Mouse (Mus musculus) heart, embryonic 12.5 days (tissue): ENCODE measurements around the gene Gm43638. TPM values are rescaled to one million over a fixed set of nuclear protein-coding genes. Genes with fewer than 3 reads are reported as not detected.
"Not testable (repeated sequence)": the region's sequence is repeated elsewhere in the genome, so short reads cannot be mapped to it uniquely, and the experiment has no call there.

Source experiments
- ATAC-seq: fragments of 200-750 bp; cut with Nextera tagmentation; 2 replicates; pipeline ENCODE4 v1.8.0; 2017; ENCODE audit warnings: moderate TSS enrichment, moderate library complexity; ENCODE audit not compliant: insufficient number of reproducible peaks, low FRiP score
- H3K27ac ChIP-seq: fragments of 300-500 bp; sonication (generic); 2 replicates; pipeline ENCODE4 v1.5.1; 2016; ENCODE audit warnings: mild to moderate bottlenecking, moderate library complexity; ENCODE audit not compliant: poor library complexity, severe bottlenecking
- H3K27me3 ChIP-seq: fragments of 300-500 bp; sonication (generic); replicated peaks from 2 replicates; pipeline ENCODE4 v1.6.1; 2016; ENCODE audit warnings: mild to moderate bottlenecking, moderate library complexity
- H3K36me3 ChIP-seq: fragments of 300-500 bp; sonication (generic); 2 replicates; pipeline ENCODE4 v1.6.1; 2016; ENCODE audit warnings: mild to moderate bottlenecking, moderate library complexity
- H3K4me1 ChIP-seq: fragments of 300-500 bp; sonication (generic); replicated peaks from 2 replicates; pipeline ENCODE4 v1.6.1; 2016; ENCODE audit warnings: mild to moderate bottlenecking
- H3K4me2 ChIP-seq: fragments of 300-500 bp; sonication (generic); 2 replicates; pipeline ENCODE4 v1.6.1; 2016; ENCODE audit warnings: mild to moderate bottlenecking, moderate library complexity
- H3K4me3 ChIP-seq: fragments of 300-500 bp; sonication (generic); 2 replicates; pipeline ENCODE4 v1.5.1; 2016; ENCODE audit warnings: mild to moderate bottlenecking
- H3K9ac ChIP-seq: fragments of 300-500 bp; sonication (generic); 2 replicates; pipeline ENCODE4 v1.6.1; 2016; ENCODE audit warnings: mild to moderate bottlenecking, moderate library complexity
- H3K9me3 ChIP-seq: fragments of 300-500 bp; sonication (generic); replicated peaks from 2 replicates; pipeline ENCODE4 v1.6.1; 2016; ENCODE audit warnings: mild to moderate bottlenecking, moderate library complexity
- WGBS: fragments of 180-500 bp; shearing (Covaris S2); methylation state at CpG from one replicate; pipeline ENCODE4 v1.1.7; 2016; 5-methylcytosine and 5-hydroxymethylcytosine counted together
- polyA plus RNA-seq: library from polyadenylated mRNA; unstranded; fragments of >200 nt; fragmentation: Nextera tagmentation; extraction: Ambion mirVana; gene quantifications from 2 replicates; pipeline ENCODE4 v1.2.1, GENCODE M21; 2016

Gene Gm43638
- not detected in 2 replicates for polyA plus RNA-seq

DNA sequence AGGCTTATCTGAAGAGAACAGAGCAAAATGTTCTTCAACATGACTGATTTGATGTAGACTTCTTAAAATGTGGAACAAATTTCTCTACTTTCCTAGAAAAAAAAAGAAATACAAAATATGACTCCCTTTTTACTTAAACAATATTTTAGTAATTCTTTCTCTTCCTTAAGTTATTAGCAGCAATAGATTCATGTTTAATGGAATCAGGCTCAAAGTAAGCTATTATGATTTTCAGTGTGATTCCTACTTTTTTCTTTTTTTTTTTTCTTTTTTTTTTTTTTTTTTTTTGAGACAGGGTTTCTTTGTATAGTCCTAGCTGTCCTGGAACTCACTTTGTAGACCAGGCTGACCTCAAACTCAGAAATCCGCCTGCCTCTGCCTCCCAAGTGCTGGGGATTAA is at the start of gene Gm43638:
Gm43638 (minus strand) TSS at position 101 of the 400 bp plus-strand sequence.
- H3K27me3 ChIP-seq = not testable (repeated sequence)

DNA sequence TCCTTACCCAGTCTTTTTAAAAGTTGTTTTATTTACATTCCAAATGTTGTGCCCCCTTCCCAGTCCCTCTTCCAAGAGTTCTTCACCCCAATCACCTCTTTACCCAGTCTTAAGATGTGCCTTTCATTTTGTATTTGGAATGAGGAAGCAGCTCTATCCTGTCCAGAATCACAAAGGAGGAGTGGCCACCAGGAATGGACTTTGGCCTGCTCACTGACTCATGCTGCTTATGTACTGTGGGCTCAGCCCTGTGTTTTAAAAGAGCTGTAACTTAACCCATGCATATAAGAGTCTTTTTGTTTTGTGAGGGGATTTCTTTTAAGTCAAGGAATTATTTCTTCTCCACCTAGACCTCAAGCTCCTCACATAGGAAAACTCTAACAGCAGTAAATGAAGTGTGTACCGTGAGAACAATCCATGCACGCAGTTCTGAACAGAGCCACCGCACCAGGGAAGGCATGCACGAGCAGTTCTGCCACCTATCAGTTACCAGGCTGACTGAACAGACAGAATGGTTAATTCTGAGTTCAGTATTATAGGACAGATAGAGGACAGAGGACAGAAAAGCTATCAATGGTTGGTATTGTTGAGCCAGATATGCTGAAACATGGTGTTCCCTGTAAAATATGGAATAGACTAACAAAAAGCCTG is 49.5 kb upstream of the Gm43638 start:
- ATAC-seq = no peak
- WGBS = 74% methylated on average over 4 of the region's 4 CpGs
- H3K27ac ChIP-seq = no peak overlapping the region

More for the DNA sequence above, at the start of gene Gm43638:
- not testable (repeated sequence) for H3K4me2 ChIP-seq, H3K9me3 ChIP-seq, H3K4me3 ChIP-seq, H3K4me1 ChIP-seq, H3K27ac ChIP-seq, ATAC-seq, H3K36me3 ChIP-seq, H3K9ac ChIP-seq
- 58% methylated on average over 1 of the region's 1 CpGs for WGBS

GRCm38 (mm10) chr5:87532288-87532687 is 45.7 kb upstream of the Gm43638 start:
- Histone ChIP-seq H3K4me1 (no peaks in the 10 kb centered on the region), H3K36me3 (no peaks in the 10 kb centered on the region), H3K27me3 (no peaks in the 10 kb centered on the region), H3K27ac (no peak overlapping the region), H3K9me3 (no peaks in the 10 kb centered on the region), H3K9ac (no peak overlapping the region), H3K4me3 (no peak overlapping the region), H3K4me2 (no peak overlapping the region)
- WGBS = 68% methylated on average over 2 of the region's 2 CpGs
- no peak for ATAC-seq

More for the DNA sequence above, 49.5 kb upstream of the Gm43638 start:
- Histone ChIP-seq H3K36me3 (no peaks in the 10 kb centered on the region), H3K9ac (no peak overlapping the region), H3K4me1 (no peaks in the 10 kb centered on the region), H3K4me3 (no peak overlapping the region), H3K4me2 (no peak overlapping the region), H3K27me3 (no peaks in the 10 kb centered on the region), H3K9me3 (no peaks in the 10 kb centered on the region)

DNA sequence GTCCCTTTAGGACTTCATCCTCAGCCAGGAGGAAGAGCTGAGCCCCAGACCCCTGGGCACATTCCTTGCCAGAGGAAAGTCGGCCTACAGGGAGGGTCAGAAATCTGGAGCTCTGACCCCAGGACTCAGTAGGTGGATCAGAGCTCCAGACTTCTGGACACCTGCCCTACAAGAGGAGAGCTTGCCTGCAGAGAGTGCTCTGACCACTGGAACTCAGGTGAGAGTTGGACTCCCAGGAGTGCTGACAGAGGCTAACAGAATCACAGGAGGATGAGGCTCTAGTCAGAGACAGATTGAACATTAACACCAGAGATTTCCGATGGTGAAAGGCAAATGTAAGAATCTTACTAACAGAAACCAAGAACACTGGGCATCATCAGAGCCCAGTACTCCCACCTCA is 37.0 kb upstream of the Gm43638 start:
- WGBS = 91% methylated on average over 2 of the region's 2 CpGs
- not testable (repeated sequence) for ATAC-seq, H3K4me2 ChIP-seq, H3K36me3 ChIP-seq, H3K9ac ChIP-seq, H3K4me3 ChIP-seq, H3K9me3 ChIP-seq, H3K4me1 ChIP-seq, H3K27ac ChIP-seq, H3K27me3 ChIP-seq

GRCm38 (mm10) chr5:87505776-87506458 is 19.3 kb upstream of the Gm43638 start:
- 54% methylated on average over 4 of the region's 4 CpGs for WGBS
- Histone ChIP-seq H3K4me3 (no peak overlapping the region), H3K36me3 (no peaks in the 10 kb centered on the region), H3K9me3 (no peaks in the 10 kb centered on the region), H3K27me3 (no peaks in the 10 kb centered on the region), H3K27ac (no peak overlapping the region), H3K4me2 (no peak overlapping the region), H3K4me1 (no peaks in the 10 kb centered on the region), H3K9ac (no peak overlapping the region)
- no peak for ATAC-seq

- no peak overlapping the region for H3K27ac ChIP-seq
- ATAC-seq = no peak
- no peaks in the 10 kb centered on the region for H3K9me3 ChIP-seq
- H3K4me2 ChIP-seq = no peak overlapping the region
- 76% methylated on average over 1 of the region's 1 CpGs for WGBS
- no peaks in the 10 kb centered on the region for H3K36me3 ChIP-seq
- no peak overlapping the region for H3K4me3 ChIP-seq
- H3K9ac ChIP-seq = no peak overlapping the region
- no peaks in the 10 kb centered on the region for H3K4me1 ChIP-seq
- no peaks in the 10 kb centered on the region for H3K27me3 ChIP-seq
These were observed 16.1 kb upstream of the Gm43638 start for GRCm38 (mm10) chr5:87502687-87503086.

DNA sequence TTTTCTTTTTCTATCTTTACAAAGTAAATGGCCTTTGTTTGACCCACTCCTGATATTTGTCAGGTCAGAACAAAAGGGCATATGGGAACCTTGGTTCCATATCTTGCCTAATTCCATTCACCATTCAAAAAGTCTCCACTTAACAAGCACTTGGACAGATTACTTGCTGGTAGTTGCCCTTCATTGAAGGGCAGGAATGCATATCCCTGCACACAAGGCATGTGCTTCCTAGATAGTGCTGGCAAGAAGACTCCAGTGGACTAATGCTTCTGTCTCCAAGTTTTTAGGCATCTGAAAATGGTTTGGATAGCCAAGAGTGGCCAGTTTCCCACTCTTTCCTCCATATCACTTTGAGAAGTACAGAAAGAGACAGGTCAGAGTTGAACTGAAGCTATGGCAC is 12.7 kb upstream of the Gm43638 start:
- Histone ChIP-seq H3K36me3 (no peaks in the 10 kb centered on the region), H3K4me3 (no peak overlapping the region), H3K27ac (no peak overlapping the region), H3K9ac (no peak overlapping the region), H3K4me2 (no peak overlapping the region), H3K9me3 (no peaks in the 10 kb centered on the region; the same call in 1 of the 2 replicates), H3K4me1 (no peaks in the 10 kb centered on the region), H3K27me3 (no peaks in the 10 kb centered on the region)
- no peak for ATAC-seq

DNA sequence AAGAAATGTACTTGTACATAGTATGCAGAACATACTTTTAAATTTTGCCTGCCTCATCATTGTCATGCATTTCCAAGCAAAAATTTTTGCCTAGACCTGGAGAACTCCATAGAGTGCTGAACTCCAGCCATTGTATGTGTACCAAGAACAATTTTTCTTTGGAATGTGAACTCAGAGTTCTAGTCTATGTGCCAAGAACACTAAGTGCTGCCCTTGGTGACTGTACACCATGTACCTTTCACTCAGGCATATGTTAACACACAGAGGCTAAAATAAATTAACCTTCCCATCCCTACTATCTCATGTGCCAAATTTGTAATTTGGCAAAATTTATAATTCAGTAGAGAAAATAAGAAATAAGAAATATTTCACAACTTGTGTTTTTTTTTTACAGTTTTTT is 12.3 kb upstream of the Gm43638 start:
- Histone ChIP-seq H3K9me3 (no peaks in the 10 kb centered on the region; the same call in 1 of the 2 replicates), H3K36me3 (no peaks in the 10 kb centered on the region), H3K27ac (no peak overlapping the region), H3K9ac (no peak overlapping the region), H3K4me3 (no peak overlapping the region), H3K4me2 (no peak overlapping the region), H3K4me1 (no peaks in the 10 kb centered on the region), H3K27me3 (no peaks in the 10 kb centered on the region)
- ATAC-seq = no peak

DNA sequence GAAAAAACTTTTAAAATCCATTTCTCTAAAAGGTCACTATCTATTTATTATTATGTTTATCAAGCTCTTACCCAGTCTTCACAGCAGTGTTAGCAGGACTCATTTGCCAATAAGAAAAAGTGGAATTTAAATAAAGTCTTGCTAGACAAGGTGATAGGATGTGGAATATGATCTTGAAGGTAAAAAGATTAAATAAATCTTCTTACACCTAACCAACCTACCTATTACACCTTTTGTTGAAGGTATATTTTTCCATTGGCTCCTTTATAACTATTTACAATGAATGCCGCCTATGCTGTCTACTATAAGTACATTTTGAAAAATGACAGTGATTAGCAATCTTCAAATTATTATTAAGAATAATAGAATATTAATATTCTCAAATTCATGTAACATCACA is 4.2 kb upstream of the Gm43638 start, which contains the start of gene Ugt2a1:
Ugt2a1 (minus strand) TSS at position 101 of the 400 bp plus-strand sequence.
- no peak within 1 kb of the TSS for H3K4me3 ChIP-seq
- no peaks in the 10 kb centered on the region for H3K9me3 ChIP-seq
- WGBS = 76% methylated on average over 1 of the region's 1 CpGs
- H3K27me3 ChIP-seq = no peaks in the 10 kb centered on the region
- ATAC-seq = no peak
- no peaks in the 10 kb centered on the region for H3K4me1 ChIP-seq
- no peak within 1 kb of the TSS for H3K9ac ChIP-seq
- no peak within 1 kb of the TSS for H3K4me2 ChIP-seq
- no peaks in the 10 kb centered on the region for H3K36me3 ChIP-seq
- H3K27ac ChIP-seq = no peak within 1 kb of the TSS

GRCm38 (mm10) chr5:87482160-87482559 is 4.4 kb downstream of the Gm43638 start, which contains the start of gene Ugt2a2:
Gene Ugt2a2 (minus strand): TSS chr5:87482260.
- Histone ChIP-seq H3K9ac (no peak within 1 kb of the TSS), H3K36me3 (no peaks in the 10 kb centered on the region), H3K27ac (no peak within 1 kb of the TSS), H3K9me3 (no peaks in the 10 kb centered on the region), H3K4me1 (no peaks in the 10 kb centered on the region), H3K4me3 (no peak within 1 kb of the TSS), H3K4me2 (no peak within 1 kb of the TSS), H3K27me3 (no peaks in the 10 kb centered on the region)
- no peak for ATAC-seq
- WGBS = 71% methylated on average over 5 of the region's 5 CpGs

- Histone ChIP-seq H3K27me3 (no peaks in the 10 kb centered on the region), H3K4me1 (no peaks in the 10 kb centered on the region), H3K27ac (no peak overlapping the region), H3K4me3 (no peak overlapping the region), H3K9ac (no peak overlapping the region), H3K36me3 (no peaks in the 10 kb centered on the region), H3K9me3 (no peaks in the 10 kb centered on the region), H3K4me2 (no peak overlapping the region)
- WGBS = 34% methylated on average over 1 of the region's 1 CpGs
- no peak for ATAC-seq
These were observed 27.8 kb downstream of the Gm43638 start for GRCm38 (mm10) chr5:87458810-87459209.
